Mouse (Mus musculus): ENCODE measurements around the gene Rassf4.

DNA sequence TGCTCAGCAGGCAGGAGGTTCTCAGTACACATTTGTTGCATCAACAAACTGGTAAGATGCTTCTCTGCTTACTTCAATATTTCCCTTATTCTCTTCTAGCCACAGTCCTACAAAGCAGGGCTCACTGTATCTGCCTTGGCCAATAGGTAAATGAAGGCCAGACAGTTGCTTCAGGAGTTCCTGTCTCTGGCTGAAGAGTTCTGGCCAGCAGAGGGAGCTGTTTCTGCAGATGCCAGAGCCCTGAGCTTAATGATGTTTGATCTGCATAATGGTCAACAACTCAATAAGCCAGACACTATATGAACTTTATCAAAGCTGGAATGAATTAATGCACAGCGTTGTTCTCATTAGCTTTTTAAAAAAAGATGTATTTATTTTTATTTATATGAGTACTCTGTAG is 41.6 kb downstream of the Rassf4 start:
- TF ChIP-seq GATA1 (IDR thresholded peaks at IDR 0.05; ENCODE audit: borderline replicate concordance, low read length) (no peak), FLI1 (IDR thresholded peaks at IDR 0.05; ENCODE audit: low read length) (no peak)
